Mouse (Mus musculus): ENCODE results near the gene Olfr1336. TPM values are rescaled to one million over a fixed set of nuclear protein-coding genes. Genes with fewer than 3 reads are reported as not detected.
"Not testable (repeated sequence)": the region's sequence is repeated elsewhere in the genome, so short reads cannot be mapped to it uniquely, and the experiment has no call there.

The Olfr1336 gene
- polyA plus RNA-seq, 1 experiment from 2014 or later, result 0.04 TPM

DNA sequence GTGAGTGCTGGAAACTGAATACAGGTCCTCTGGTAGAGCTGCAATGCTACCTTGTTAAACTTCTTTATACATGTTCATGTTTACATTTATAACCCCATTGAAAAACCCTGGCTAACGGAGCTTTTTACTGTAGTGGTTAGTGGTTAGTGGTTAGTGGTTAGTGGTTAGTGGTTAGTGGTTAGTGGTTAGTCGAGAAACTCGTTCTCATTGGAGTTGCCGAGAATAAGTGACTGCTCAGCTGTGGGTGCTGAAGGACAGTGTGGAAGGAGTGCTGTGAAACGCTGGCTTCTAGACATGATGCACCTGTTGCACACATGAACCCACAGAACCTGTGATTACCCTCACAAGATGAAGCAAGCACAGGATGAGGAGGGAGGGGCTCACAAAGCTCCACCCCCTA, 8.2 kb upstream of the Olfr1336 start:
- no peak overlapping the region for H3K4me3 ChIP-seq (replicated peaks; ENCODE audit: low read depth, low read length)
- H3K27ac ChIP-seq (replicated peaks; ENCODE audit: low read depth, low read length), result no peak overlapping the region
- no peaks in the 10 kb centered on the region for H3K27me3 ChIP-seq (ENCODE audit: control insufficient read depth, insufficient read depth, low read length)
- H3K4me1 ChIP-seq (ENCODE audit: control insufficient read depth, insufficient read depth, low read length), result no peaks in the 10 kb centered on the region
- WGBS, result 89% methylated on average over 5 of the region's 5 CpGs
- no peak overlapping the region for H3K9ac ChIP-seq (replicated peaks; ENCODE audit: low read length)
- H3K9me3 ChIP-seq (ENCODE audit: control insufficient read depth, low read length), result no peaks in the 10 kb centered on the region
- H3K4me2 ChIP-seq (ENCODE audit: low read length), result no peak overlapping the region
- H3K36me3 ChIP-seq (ENCODE audit: control insufficient read depth, insufficient read depth, low read length), result no peaks in the 10 kb centered on the region
- DNase-seq (no peak), ATAC-seq (ENCODE audit: low FRiP score, low TSS enrichment) (no peak)

GRCm38 (mm10) chr7:6456399-6456798, 431 bp downstream of the Olfr1336 start:
- Histone ChIP-seq H3K27ac (replicated peaks; ENCODE audit: low read depth, low read length) (no peak overlapping the region), H3K27me3 (ENCODE audit: control insufficient read depth, insufficient read depth, low read length) (no peaks in the 10 kb centered on the region), H3K4me3 (replicated peaks; ENCODE audit: low read depth, low read length) (no peak overlapping the region), H3K9ac (replicated peaks; ENCODE audit: low read length) (no peak overlapping the region), H3K36me3 (ENCODE audit: control insufficient read depth, insufficient read depth, low read length) (no peaks in the 10 kb centered on the region), H3K9me3 (ENCODE audit: control insufficient read depth, low read length) (no peaks in the 10 kb centered on the region), H3K4me1 (ENCODE audit: control insufficient read depth, insufficient read depth, low read length) (no peaks in the 10 kb centered on the region), H3K4me2 (ENCODE audit: low read length) (no peak overlapping the region)
- DNase-seq, result no peak
- ATAC-seq (ENCODE audit: low FRiP score, low TSS enrichment), result no peak
- WGBS, result 42% methylated on average over 3 of the region's 3 CpGs

DNA sequence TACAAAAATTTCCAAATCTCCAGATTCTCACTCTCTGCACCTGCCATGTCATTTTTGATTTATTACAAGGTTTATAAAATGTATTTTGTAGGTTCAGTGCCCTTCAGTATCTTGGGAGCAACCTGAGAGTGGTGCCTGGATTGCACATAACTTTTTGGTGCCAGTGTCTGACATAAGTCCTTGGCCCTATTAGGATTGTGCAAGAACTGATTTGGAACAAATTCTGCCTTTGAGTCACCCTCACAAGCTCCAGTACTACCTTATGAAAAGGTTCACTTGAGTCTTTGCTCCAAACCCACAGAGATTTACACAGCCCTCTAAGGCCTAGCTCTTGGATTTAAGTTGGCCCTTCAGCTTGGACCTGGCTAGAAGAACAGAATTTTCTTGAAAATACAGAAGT, 11.0 kb downstream of the Olfr1336 start, which contains the start of gene Olfr1346:
Gene Olfr1346, plus strand, starts transcription at position 151 of the 400 bp plus-strand sequence.
- DNase-seq (no peak), ATAC-seq (ENCODE audit: low FRiP score, low TSS enrichment) (no peak)
- Histone ChIP-seq H3K27me3 (ENCODE audit: control insufficient read depth, insufficient read depth, low read length) (no peaks in the 10 kb centered on the region), H3K27ac (replicated peaks; ENCODE audit: low read depth, low read length) (no peak within 1 kb of the TSS), H3K4me1 (ENCODE audit: control insufficient read depth, insufficient read depth, low read length) (no peaks in the 10 kb centered on the region), H3K4me2 (ENCODE audit: low read length) (no peak within 1 kb of the TSS), H3K36me3 (ENCODE audit: control insufficient read depth, insufficient read depth, low read length) (no peaks in the 10 kb centered on the region), H3K9me3 (ENCODE audit: control insufficient read depth, low read length) (no peaks in the 10 kb centered on the region), H3K4me3 (replicated peaks; ENCODE audit: low read depth, low read length) (no peak within 1 kb of the TSS), H3K9ac (replicated peaks; ENCODE audit: low read length) (no peak within 1 kb of the TSS)

- H3K27ac ChIP-seq (replicated peaks; ENCODE audit: low read depth, low read length); H3K27me3 ChIP-seq (ENCODE audit: control insufficient read depth, insufficient read depth, low read length); H3K4me3 ChIP-seq (replicated peaks; ENCODE audit: low read depth, low read length); H3K9ac ChIP-seq (replicated peaks; ENCODE audit: low read length); H3K9me3 ChIP-seq (ENCODE audit: control insufficient read depth, low read length); H3K4me2 ChIP-seq (ENCODE audit: low read length); DNase-seq; H3K36me3 ChIP-seq (ENCODE audit: control insufficient read depth, insufficient read depth, low read length); H3K4me1 ChIP-seq (ENCODE audit: control insufficient read depth, insufficient read depth, low read length); ATAC-seq (ENCODE audit: low FRiP score, low TSS enrichment): not testable (repeated sequence)
- 79% methylated on average over 2 of the region's 2 CpGs for WGBS
These were observed 21.7 kb downstream of the Olfr1336 start for GRCm38 (mm10) chr7:6477633-6478032.

GRCm38 (mm10) chr7:6486841-6487240, 30.9 kb downstream of the Olfr1336 start, which contains the start of gene Olfr5:
TSS of gene Olfr5 (minus strand) at chr7:6486941.
- Histone ChIP-seq H3K27ac (replicated peaks; ENCODE audit: low read depth, low read length) (no peak within 1 kb of the TSS), H3K27me3 (ENCODE audit: control insufficient read depth, insufficient read depth, low read length) (no peaks in the 10 kb centered on the region), H3K4me3 (replicated peaks; ENCODE audit: low read depth, low read length) (no peak within 1 kb of the TSS), H3K4me1 (ENCODE audit: control insufficient read depth, insufficient read depth, low read length) (no peaks in the 10 kb centered on the region), H3K9ac (replicated peaks; ENCODE audit: low read length) (no peak within 1 kb of the TSS), H3K9me3 (ENCODE audit: control insufficient read depth, low read length) (no peaks in the 10 kb centered on the region), H3K4me2 (ENCODE audit: low read length) (no peak within 1 kb of the TSS), H3K36me3 (ENCODE audit: control insufficient read depth, insufficient read depth, low read length) (no peaks in the 10 kb centered on the region)
- 27% methylated on average over 2 of the region's 2 CpGs for WGBS
- no peak for ATAC-seq (ENCODE audit: low FRiP score, low TSS enrichment)
- DNase-seq, result no peak

GRCm38 (mm10) chr7:6499655-6500054, 43.7 kb downstream of the Olfr1336 start, which contains the start of gene Olfr1347:
TSS of gene Olfr1347 (minus strand) at chr7:6499755.
- 55% methylated on average over 1 of the region's 1 CpGs for WGBS
- H3K4me3 ChIP-seq (replicated peaks; ENCODE audit: low read depth, low read length), result no peak within 1 kb of the TSS
- ATAC-seq (ENCODE audit: low FRiP score, low TSS enrichment) (no peak), DNase-seq (no peak)
- no peaks in the 10 kb centered on the region for H3K27me3 ChIP-seq (ENCODE audit: control insufficient read depth, insufficient read depth, low read length)
- peaks cover 2% of the 10 kb centered on the region; the same call in 1 of the 2 replicates for H3K9me3 ChIP-seq (ENCODE audit: control insufficient read depth, low read length)
- no peaks in the 10 kb centered on the region for H3K4me1 ChIP-seq (ENCODE audit: control insufficient read depth, insufficient read depth, low read length)
- no peak within 1 kb of the TSS for H3K9ac ChIP-seq (replicated peaks; ENCODE audit: low read length)
- no peak within 1 kb of the TSS for H3K27ac ChIP-seq (replicated peaks; ENCODE audit: low read depth, low read length)
- no peaks in the 10 kb centered on the region for H3K36me3 ChIP-seq (ENCODE audit: control insufficient read depth, insufficient read depth, low read length)
- no peak within 1 kb of the TSS for H3K4me2 ChIP-seq (ENCODE audit: low read length)

- Histone ChIP-seq H3K4me3 (replicated peaks; ENCODE audit: low read depth, low read length) (no peak within 1 kb of the TSS), H3K27ac (replicated peaks; ENCODE audit: low read depth, low read length) (no peak within 1 kb of the TSS), H3K9me3 (ENCODE audit: control insufficient read depth, low read length) (peaks cover 3% of the 10 kb centered on the region), H3K9ac (replicated peaks; ENCODE audit: low read length) (no peak within 1 kb of the TSS), H3K4me1 (ENCODE audit: control insufficient read depth, insufficient read depth, low read length) (no peaks in the 10 kb centered on the region), H3K27me3 (ENCODE audit: control insufficient read depth, insufficient read depth, low read length) (no peaks in the 10 kb centered on the region), H3K36me3 (ENCODE audit: control insufficient read depth, insufficient read depth, low read length) (no peaks in the 10 kb centered on the region), H3K4me2 (ENCODE audit: low read length) (no peak within 1 kb of the TSS)
- DNase-seq (no peak), ATAC-seq (ENCODE audit: low FRiP score, low TSS enrichment) (no peak)
- 96% methylated on average over 1 of the region's 1 CpGs for WGBS
These were observed 52.7 kb downstream of the Olfr1336 start, which contains the start of gene Olfr1348 for GRCm38 (mm10) chr7:6508648-6509047. TSS of gene Olfr1348 (minus strand) at chr7:6508748.

Other genes with a start within 250 kb of the Olfr1336 start
- not detected in 2 replicates for gene Zscan5b, start 233.9 kb upstream of the Olfr1336 start, polyA plus RNA-seq (2014; fragmentation: Nextera tagmentation; extraction: Ambion mirVana)
- gene Epp13, start 203.5 kb upstream of the Olfr1336 start, polyA plus RNA-seq (2014; fragmentation: Nextera tagmentation; extraction: Ambion mirVana), result not detected in 2 replicates
- gene Zfp667, start 169.6 kb upstream of the Olfr1336 start, polyA plus RNA-seq (2014; fragmentation: Nextera tagmentation; extraction: Ambion mirVana), result 13.9 and 15.7 TPM in 2 replicates
- gene Zfp583, start 124.9 kb upstream of the Olfr1336 start, polyA plus RNA-seq (2014; fragmentation: Nextera tagmentation; extraction: Ambion mirVana), result 12.7 and 13.4 TPM in 2 replicates
- gene Gm3854, start 112.4 kb upstream of the Olfr1336 start, polyA plus RNA-seq (2014; fragmentation: Nextera tagmentation; extraction: Ambion mirVana), result 5.5 and 5.7 TPM in 2 replicates
- 6.1 and 6.4 TPM in 2 replicates for gene Zfp78, start 92.9 kb upstream of the Olfr1336 start, polyA plus RNA-seq (2014; fragmentation: Nextera tagmentation; extraction: Ambion mirVana)
- gene Zfp28, start 72.9 kb upstream of the Olfr1336 start, polyA plus RNA-seq (2014; fragmentation: Nextera tagmentation; extraction: Ambion mirVana), result 14.6 and 17.7 TPM in 2 replicates
- 3.4 and 6.9 TPM in 2 replicates for gene Smim17, start 57.5 kb upstream of the Olfr1336 start, polyA plus RNA-seq (2014; fragmentation: Nextera tagmentation; extraction: Ambion mirVana)
- not detected in 2 replicates for gene Gm20715, start 45.9 kb upstream of the Olfr1336 start, polyA plus RNA-seq (2014; fragmentation: Nextera tagmentation; extraction: Ambion mirVana)
- gene Olfr1344, start 17.5 kb upstream of the Olfr1336 start, polyA plus RNA-seq (2014; fragmentation: Nextera tagmentation; extraction: Ambion mirVana), result 0.20 and 0.23 TPM in 2 replicates
- not detected in 2 replicates for gene Olfr1346, start 10.9 kb downstream of the Olfr1336 start, polyA plus RNA-seq (2014; fragmentation: Nextera tagmentation; extraction: Ambion mirVana)
- not detected in 2 replicates for gene Olfr5, start 30.8 kb downstream of the Olfr1336 start, polyA plus RNA-seq (2014; fragmentation: Nextera tagmentation; extraction: Ambion mirVana)
- gene Olfr1347, start 43.6 kb downstream of the Olfr1336 start, polyA plus RNA-seq (2014; fragmentation: Nextera tagmentation; extraction: Ambion mirVana), result not detected in 2 replicates
- gene Olfr1348, start 52.6 kb downstream of the Olfr1336 start, polyA plus RNA-seq (2014; fragmentation: Nextera tagmentation; extraction: Ambion mirVana), result not detected in 2 replicates
- gene Olfr1349, start 66.8 kb downstream of the Olfr1336 start, polyA plus RNA-seq (2014; fragmentation: Nextera tagmentation; extraction: Ambion mirVana), result not detected in 2 replicates
- gene Olfr1350, start 108.7 kb downstream of the Olfr1336 start, polyA plus RNA-seq (2014; fragmentation: Nextera tagmentation; extraction: Ambion mirVana), result not detected in 2 replicates
- 4.3 and 10.4 TPM in 2 replicates for gene Zim1, start 240.3 kb downstream of the Olfr1336 start, polyA plus RNA-seq (2014; fragmentation: Nextera tagmentation; extraction: Ambion mirVana)

Measured in midbrain, embryonic 14.5 days (tissue).